Mouse (Mus musculus) embryonic stem cell, embryonic (primary cell): ENCODE results near the gene Tomm7.
"Not testable (repeated sequence)": the region's sequence is repeated elsewhere in the genome, so short reads cannot be mapped to it uniquely, and the experiment has no call there.

Experiments used
- CTCF ChIA-PET, 4 experiments: fragments of 300-600 bp in 2 of 4; fragments of 350-600 bp in 2 of 4; sonication (Branson Sonifier 250); formaldehyde crosslinking; loops; one replicate each; lab custom pipeline; 2022; ENCODE audit warnings: inconsistent platforms in 2 of 4; lab: Charles Lee
- POLR2A ChIA-PET, 4 experiments: fragments of 300-600 bp in 2 of 4; fragments of 350-600 bp in 2 of 4; sonication (Branson Sonifier 250); formaldehyde crosslinking; loops; one replicate each; lab custom pipeline; 2022; ENCODE audit warnings: antibody characterized with exemption in 4 of 4, inconsistent platforms in 1 of 4; lab: Charles Lee

Tomm7 gene

GRCm38 (mm10) chr5:23858643-23859042 is 14.7 kb upstream of the Tomm7 start:
- POLR2A ChIA-PET: interaction anchor here in 2 of 4 experiments (0.5 to 1.7 kb wide), 5 partner anchors 11 to 28 kb away, joined by 3 to 4 read pairs (median 3); partner anchors contain the start of gene Tomm7 (in 1 of the 2)
- CTCF ChIA-PET: interaction anchor here in 1 of 4 experiments (0.6 kb wide), 1 partner anchor 380 kb away, joined by 4 read pairs; no protein-coding TSS in a partner anchor

GRCm38 (mm10) chr5:23858001-23858400 is 14.0 kb upstream of the Tomm7 start:
- POLR2A ChIA-PET: interaction anchor here in 3 of 4 experiments (0.5 to 1.7 kb wide), 6 partner anchors 12 to 227 kb away, joined by 3 to 5 read pairs (median 3); partner anchors contain the start of gene Tomm7 (in 2 of the 3)
- CTCF ChIA-PET: interaction anchor here in 1 of 4 experiments (0.6 kb wide), 1 partner anchor 380 kb away, joined by 4 read pairs; no protein-coding TSS in a partner anchor

- POLR2A ChIA-PET: interaction anchor here in 2 of 4 experiments (1.2 to 1.7 kb wide), 5 partner anchors 13 to 29 kb away, joined by 3 to 5 read pairs (median 3); partner anchors contain the start of gene Tomm7 (in 2 of the 2)
- CTCF ChIA-PET: no interaction called here
Observed at GRCm38 (mm10) chr5:23857189-23857588, 13.2 kb upstream of the Tomm7 start.

- ChIA-PET CTCF (no interaction called here), POLR2A (interaction anchor here in 2 of 4 experiments (0.9 to 3.4 kb wide), 10 partner anchors 13 to 64 kb away, joined by 3 to 26 read pairs (median 4); partner anchors contain the start of gene Tomm7 (in 2 of the 2))
Observed at GRCm38 (mm10) chr5:23856164-23856563, 12.2 kb upstream of the Tomm7 start.

GRCm38 (mm10) chr5:23855484-23855883 is 11.5 kb upstream of the Tomm7 start:
- ChIA-PET POLR2A (interaction anchor here in 2 of 4 experiments (0.7 to 3.4 kb wide), 12 partner anchors 12 to 537 kb away, joined by 3 to 26 read pairs (median 4); partner anchors contain the start of genes Tomm7 (in 2 of the 2) and Atg9b (in 1 of the 2)), CTCF (no interaction called here)

GRCm38 (mm10) chr5:23852916-23853315 is 9.0 kb upstream of the Tomm7 start:
- POLR2A ChIA-PET: interaction anchor here in 3 of 4 experiments (0.7 to 1.8 kb wide), 7 partner anchors 10 to 155 kb away, joined by 3 to 31 read pairs (median 7); no protein-coding TSS in a partner anchor
- CTCF ChIA-PET: interaction anchor here in 2 of 4 experiments (0.7 to 0.8 kb wide), 2 partner anchors 144 kb away, joined by 3 to 14 read pairs; no protein-coding TSS in a partner anchor

GRCm38 (mm10) chr5:23851160-23851555 is 7.2 kb upstream of the Tomm7 start:
- CTCF ChIA-PET: not testable (repeated sequence)
- POLR2A ChIA-PET: interaction anchor here in 3 of 4 experiments (0.6 to 1.5 kb wide), 9 partner anchors 8 to 139 kb away, joined by 3 to 10 read pairs (median 4); no protein-coding TSS in a partner anchor

GRCm38 (mm10) chr5:23850345-23851159 is 6.6 kb upstream of the Tomm7 start:
- CTCF ChIA-PET: interaction anchor here in 2 of 4 experiments (0.6 to 0.7 kb wide), 2 partner anchors 94 to 599 kb away, joined by 3 to 11 read pairs; no protein-coding TSS in a partner anchor

GRCm38 (mm10) chr5:23845141-23845540 is 1.2 kb upstream of the Tomm7 start:
- ChIA-PET POLR2A (interaction anchor here in 2 of 4 experiments (0.6 to 4.7 kb wide), 7 partner anchors 9 to 758 kb away, joined by 3 to 35 read pairs (median 7); no protein-coding TSS in a partner anchor), CTCF (no interaction called here)

More at GRCm38 (mm10) chr5:23850345-23851159, 6.6 kb upstream of the Tomm7 start:
- POLR2A ChIA-PET: interaction anchor here in 3 of 4 experiments (0.6 to 1.5 kb wide), 11 partner anchors 9 to 139 kb away, joined by 3 to 10 read pairs (median 3); partner anchors contain the start of gene Rint1 (in 1 of the 3)

GRCm38 (mm10) chr5:23844531-23844841 is 525 bp upstream of the Tomm7 start:
- CTCF ChIA-PET: interaction anchor here in 3 of 4 experiments (0.9 to 2.0 kb wide), 5 partner anchors 18 to 94 kb away, joined by 3 to 17 read pairs (median 5); no protein-coding TSS in a partner anchor
- POLR2A ChIA-PET: interaction anchor here (0.6 to 4.7 kb wide), 58 partner anchors 9 to 907 kb away, joined by 3 to 35 read pairs (median 4); partner anchors contain the start of genes Kmt2e (in 2 of the 4), Rint1 (in 2 of the 4), Abcb8 (in 1 of the 4) and Nub1 (in 1 of the 4)

GRCm38 (mm10) chr5:23838158-23838557 is 5.8 kb downstream of the Tomm7 start:
- POLR2A ChIA-PET: interaction anchor here in 2 of 4 experiments (0.7 to 1.8 kb wide), 7 partner anchors 12 to 719 kb away, joined by 3 to 5 read pairs (median 3); partner anchors contain the start of gene 4931409K22Rik (in 1 of the 2)

GRCm38 (mm10) chr5:23835691-23836090 is 8.3 kb downstream of the Tomm7 start:
- ChIA-PET POLR2A (interaction anchor here in 1 of 4 experiments (1.3 kb wide), 1 partner anchor 9 kb away, joined by 7 read pairs; the partner anchor contains the start of gene Tomm7), CTCF (interaction anchor here in 1 of 4 experiments (1.8 kb wide), 1 partner anchor 10 kb away, joined by 5 read pairs; no protein-coding TSS in a partner anchor)

More at GRCm38 (mm10) chr5:23838158-23838557, 5.8 kb downstream of the Tomm7 start:
- CTCF ChIA-PET: interaction anchor here in 3 of 4 experiments (0.6 to 1.9 kb wide), 5 partner anchors 9 to 422 kb away, joined by 3 to 8 read pairs (median 5); no protein-coding TSS in a partner anchor

- ChIA-PET CTCF (interaction anchor here in 2 of 4 experiments (0.7 to 0.9 kb wide), 2 partner anchors 44 to 1283 kb away, joined by 3 read pairs; partner anchors contain the start of gene Rint1 (in 1 of the 2)), POLR2A (interaction anchor here in 2 of 4 experiments (0.6 to 3.0 kb wide), 7 partner anchors 11 to 51 kb away, joined by 3 to 24 read pairs (median 3); partner anchors contain the start of gene Tomm7 (in 2 of the 2))
Observed at GRCm38 (mm10) chr5:23830897-23831752, 12.8 kb downstream of the Tomm7 start.

GRCm38 (mm10) chr5:23826321-23827004 is 17.5 kb downstream of the Tomm7 start:
- ChIA-PET CTCF (interaction anchor here (0.5 to 1.8 kb wide), 19 partner anchors 8 to 621 kb away, joined by 3 to 17 read pairs (median 5); partner anchors contain the start of genes Tomm7 (in 3 of the 4) and Srpk2 (in 1 of the 4)), POLR2A (interaction anchor here in 3 of 4 experiments (0.7 to 4.3 kb wide), 13 partner anchors 10 to 1703 kb away, joined by 3 to 35 read pairs (median 4); partner anchors contain the start of genes Tomm7 (in 3 of the 3) and Rint1 (in 1 of the 3))

GRCm38 (mm10) chr5:23824171-23824733 is 19.7 kb downstream of the Tomm7 start:
- POLR2A ChIA-PET: interaction anchor here in 1 of 4 experiments (0.9 kb wide), 1 partner anchor 20 kb away, joined by 3 read pairs; the partner anchor contains the start of gene Tomm7
- CTCF ChIA-PET: interaction anchor here in 1 of 4 experiments (0.7 kb wide), 1 partner anchor 592 kb away, joined by 4 read pairs; no protein-coding TSS in a partner anchor
